Mouse (Mus musculus): Measurements from ENCODE around the gene Rpl32. TPM values are rescaled to one million over a fixed set of nuclear protein-coding genes. Genes with fewer than 3 reads are reported as not detected.

Gene Rpl32
- total RNA-seq, 1 experiment from 2014 or later: 7,194 TPM

- ATAC-seq (replicated peaks; ENCODE audit: low read depth, poor library complexity, severe bottlenecking): no peak
These were observed 12.9 kb upstream of the Rpl32 start for GRCm38 (mm10) chr6:115821216-115821993.

GRCm38 (mm10) chr6:115818129-115818528 lies 9.6 kb upstream of the Rpl32 start:
- ATAC-seq (replicated peaks; ENCODE audit: low read depth, poor library complexity, severe bottlenecking): no peak

GRCm38 (mm10) chr6:115815041-115815440 lies 6.5 kb upstream of the Rpl32 start:
- no peak for ATAC-seq (replicated peaks; ENCODE audit: low read depth, poor library complexity, severe bottlenecking)

DNA sequence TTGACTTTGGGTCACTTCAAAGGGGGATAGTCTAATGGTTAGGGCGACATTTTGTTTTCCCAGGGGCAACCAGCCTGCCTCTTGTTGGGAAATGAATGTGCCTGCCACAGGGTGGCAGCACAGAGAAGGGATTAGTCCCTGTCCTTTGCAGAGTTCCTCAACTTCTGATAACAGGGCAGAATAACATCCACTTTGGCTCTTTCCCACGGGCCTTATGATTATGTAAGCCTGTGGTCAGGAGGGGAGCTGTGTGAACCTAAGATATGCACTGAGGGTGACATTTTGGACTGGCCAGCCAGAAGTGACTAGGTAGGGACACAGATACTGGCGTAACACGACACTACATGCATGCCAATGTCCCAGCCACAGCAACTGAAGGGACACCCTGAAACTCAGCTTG lies 5.6 kb upstream of the Rpl32 start:
- ATAC-seq (replicated peaks; ENCODE audit: low read depth, poor library complexity, severe bottlenecking): peak; percentile 89

GRCm38 (mm10) chr6:115811606-115812005 lies 3.1 kb upstream of the Rpl32 start:
- no peak for ATAC-seq (replicated peaks; ENCODE audit: low read depth, poor library complexity, severe bottlenecking)

- ATAC-seq (replicated peaks; ENCODE audit: low read depth, poor library complexity, severe bottlenecking): no peak
These were observed 405 bp downstream of the Rpl32 start for GRCm38 (mm10) chr6:115808196-115808487.

DNA sequence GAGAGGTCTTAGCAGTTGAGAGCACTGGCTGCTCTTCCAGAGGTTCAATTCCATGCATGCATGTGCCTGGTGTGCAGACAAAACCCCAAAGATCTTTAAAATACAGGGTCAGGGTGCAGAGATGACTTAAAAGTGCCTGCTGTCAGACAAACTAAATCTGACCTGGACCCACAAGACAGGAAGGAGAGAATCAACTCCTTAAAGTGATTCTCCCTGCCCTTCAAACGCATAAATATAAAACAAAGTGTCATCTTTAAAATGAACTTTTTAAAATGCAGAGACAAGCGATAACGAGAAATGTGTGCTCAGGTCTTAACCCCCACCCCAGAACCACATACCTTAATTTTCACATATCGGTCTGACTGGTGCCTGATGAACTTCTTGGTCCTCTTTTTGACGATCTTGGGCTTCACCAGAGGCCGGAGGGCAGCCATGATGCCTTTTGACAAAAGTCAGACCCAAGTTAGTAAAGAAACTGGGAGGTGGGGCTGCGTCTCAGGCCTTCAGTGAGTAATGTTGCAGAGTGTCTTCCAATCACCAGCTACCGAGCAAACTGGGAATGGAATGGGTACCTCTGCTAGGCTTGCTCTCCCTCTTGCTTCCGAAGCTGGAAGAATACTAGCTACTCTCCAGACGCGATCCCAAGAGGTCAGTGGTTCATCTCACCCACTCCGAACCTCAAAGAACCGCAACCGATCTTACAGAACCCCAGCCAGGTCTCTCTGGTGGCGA lies 917 bp downstream of the Rpl32 start:
- ATAC-seq (replicated peaks; ENCODE audit: low read depth, poor library complexity, severe bottlenecking): no peak

- ATAC-seq (replicated peaks; ENCODE audit: low read depth, poor library complexity, severe bottlenecking): no peak
These were observed 3.9 kb downstream of the Rpl32 start for GRCm38 (mm10) chr6:115804432-115805192.

- ATAC-seq (replicated peaks; ENCODE audit: low read depth, poor library complexity, severe bottlenecking): peak; percentile 83
These were observed 4.8 kb downstream of the Rpl32 start for GRCm38 (mm10) chr6:115803541-115804382.

DNA sequence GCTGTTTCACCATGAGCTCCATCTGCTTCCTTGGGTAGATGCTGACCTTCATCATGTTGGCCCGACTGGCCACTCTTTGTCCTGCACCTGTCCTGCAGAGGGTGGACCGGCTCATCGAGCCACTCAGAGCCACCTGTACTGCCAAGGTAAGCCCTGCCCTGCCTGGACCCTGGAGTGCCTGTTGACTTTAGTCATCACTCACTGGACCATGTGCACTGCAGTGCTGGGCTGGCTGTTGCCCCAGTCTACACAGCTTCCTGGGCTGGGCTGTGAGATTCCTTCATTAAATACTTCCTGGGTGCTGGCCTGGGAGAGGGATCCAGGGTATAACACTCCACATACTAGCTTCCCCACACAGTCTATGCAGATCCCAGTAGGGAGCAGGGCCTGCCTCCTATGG lies 6.7 kb downstream of the Rpl32 start:
- ATAC-seq (replicated peaks; ENCODE audit: low read depth, poor library complexity, severe bottlenecking): no peak

GRCm38 (mm10) chr6:115792691-115793215 lies 15.8 kb downstream of the Rpl32 start:
- ATAC-seq (replicated peaks; ENCODE audit: low read depth, poor library complexity, severe bottlenecking): peak; percentile 59

GRCm38 (mm10) chr6:115791842-115792686 lies 16.5 kb downstream of the Rpl32 start:
- ATAC-seq (replicated peaks; ENCODE audit: low read depth, poor library complexity, severe bottlenecking): peak; percentile 90

DNA sequence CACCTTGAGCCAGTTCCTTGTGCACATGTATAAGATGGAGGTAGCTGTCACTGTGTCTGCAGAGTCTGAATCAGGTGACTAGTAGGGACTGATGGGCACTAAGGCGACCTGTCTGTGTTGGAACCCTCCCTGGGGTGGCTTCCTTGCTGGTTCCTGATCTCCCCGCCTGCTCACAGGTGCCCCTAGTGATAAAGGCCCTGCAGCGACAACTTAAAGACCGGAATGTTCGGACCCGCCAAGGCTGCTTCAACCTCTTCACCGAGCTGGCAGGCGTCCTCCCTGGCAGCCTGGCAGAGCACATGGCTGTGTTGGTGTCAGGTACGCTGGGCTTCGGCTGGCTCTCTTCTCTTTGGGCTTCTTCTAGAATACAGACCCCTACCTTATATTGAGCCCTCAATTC lies 17.5 kb downstream of the Rpl32 start:
- ATAC-seq (replicated peaks; ENCODE audit: low read depth, poor library complexity, severe bottlenecking): no peak

DNA sequence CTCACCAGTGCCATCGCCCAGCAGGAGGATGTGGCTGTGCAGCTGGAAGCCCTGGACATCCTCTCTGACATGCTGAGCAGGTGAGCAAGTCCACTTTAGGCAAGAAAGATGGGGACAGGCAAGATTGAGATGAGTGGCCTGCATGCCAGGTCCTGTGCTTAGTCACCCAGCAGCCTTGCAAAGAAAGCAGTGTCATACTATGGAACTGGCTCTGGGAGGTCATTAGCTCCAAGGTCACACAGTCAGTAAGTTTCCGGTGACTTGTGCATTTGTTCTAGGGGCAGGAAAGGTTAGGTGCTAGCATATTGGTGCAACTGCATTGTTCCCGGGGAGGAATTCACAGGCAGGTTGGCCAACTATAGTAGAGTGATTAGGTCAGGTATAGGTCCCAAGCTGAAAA lies 25.8 kb downstream of the Rpl32 start:
- no peak for ATAC-seq (replicated peaks; ENCODE audit: low read depth, poor library complexity, severe bottlenecking)

DNA sequence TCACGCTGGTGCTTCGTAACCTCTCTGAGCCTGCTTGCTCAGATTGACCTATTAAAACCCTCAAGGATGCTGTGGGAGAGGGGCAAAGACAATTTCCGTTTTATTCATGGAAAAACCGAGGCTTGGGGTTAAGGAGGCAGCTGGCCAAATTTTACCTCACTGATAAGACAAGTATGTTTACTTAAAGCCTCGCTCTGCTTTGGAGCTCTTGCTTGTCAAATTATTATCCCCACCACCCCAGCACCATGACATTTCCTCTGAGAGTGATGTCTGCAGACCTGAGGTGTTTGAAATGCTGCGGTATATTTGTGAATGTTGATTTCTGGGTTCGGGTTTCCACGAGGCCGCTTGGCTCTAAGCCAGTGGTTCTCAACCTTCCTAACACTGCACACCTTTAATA lies 32.2 kb downstream of the Rpl32 start:
- peak; percentile 56 for ATAC-seq (replicated peaks; ENCODE audit: low read depth, poor library complexity, severe bottlenecking)

GRCm38 (mm10) chr6:115775838-115776237 lies 32.7 kb downstream of the Rpl32 start:
- ATAC-seq (replicated peaks; ENCODE audit: low read depth, poor library complexity, severe bottlenecking): 0 out of 2 replicates have a peak, but pooled peaks have one; percentile 5

- 0 out of 2 replicates have a peak, but pooled peaks have one; percentile 27 for ATAC-seq (replicated peaks; ENCODE audit: low read depth, poor library complexity, severe bottlenecking)
These were observed 34.0 kb downstream of the Rpl32 start, which contains the start of gene Cand2 for GRCm38 (mm10) chr6:115774501-115774921. Gene Cand2 (plus strand): TSS chr6:115774538.

- ATAC-seq (replicated peaks; ENCODE audit: low read depth, poor library complexity, severe bottlenecking): 0 out of 2 replicates have a peak, but pooled peaks have one; percentile 20
These were observed 34.6 kb downstream of the Rpl32 start for GRCm38 (mm10) chr6:115773966-115774413.

GRCm38 (mm10) chr6:115772604-115773003 lies 35.9 kb downstream of the Rpl32 start:
- no peak for ATAC-seq (replicated peaks; ENCODE audit: low read depth, poor library complexity, severe bottlenecking)
